Mouse (Mus musculus) CD8-positive naive resting alpha-beta T cell, adult 57 days (primary cell): ENCODE measurements around the gene Cops8. TPM values are rescaled to one million over a fixed set of nuclear protein-coding genes. Genes with fewer than 3 reads are reported as not detected.

Experiments
- total RNA-seq: library from RNA; stranded (reverse); gene quantifications from one replicate; pipeline ENCODE4 v1.2.4, GENCODE M21; 2023

Cops8 gene
- total RNA-seq = 138 TPM

DNA sequence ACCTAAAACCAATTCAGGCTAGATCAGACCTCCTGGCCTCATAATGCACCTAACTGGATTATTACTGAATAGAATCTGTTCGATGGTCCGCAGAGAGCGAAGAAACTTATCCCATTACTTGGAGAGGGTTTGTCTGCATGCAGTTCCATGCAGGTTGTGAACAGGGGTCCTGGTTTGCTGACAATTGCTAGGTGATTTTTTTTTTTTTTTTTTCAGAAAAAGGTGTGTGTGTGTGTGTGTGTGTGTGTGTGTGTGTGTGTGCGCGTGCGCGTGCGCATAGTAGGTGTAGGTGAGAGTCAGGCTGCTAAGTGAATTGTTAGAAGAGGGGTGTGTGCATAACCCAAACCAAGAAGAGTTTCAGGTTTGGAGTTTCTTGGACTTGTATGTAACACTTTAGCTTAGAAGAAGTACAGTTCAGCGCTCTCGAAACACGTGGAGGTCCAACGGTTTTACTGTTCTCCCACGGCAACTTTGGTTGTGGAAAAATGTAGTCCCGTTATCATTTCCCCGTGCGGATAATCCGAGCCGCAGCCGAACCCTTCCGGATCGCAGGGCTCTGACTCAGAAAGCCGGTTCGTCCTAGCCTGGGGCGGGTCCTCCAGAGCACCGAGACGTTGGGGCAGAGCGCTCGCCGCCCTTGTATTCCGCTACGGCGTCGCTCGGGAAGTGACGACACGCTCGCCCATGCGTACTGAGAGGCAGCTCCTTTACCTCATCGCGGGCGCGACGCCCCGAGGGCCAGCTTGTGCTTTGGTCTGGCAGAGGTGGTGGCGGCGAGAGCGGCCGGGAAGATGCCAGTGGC lies at the start of gene Cops8:
Gene Cops8, plus strand, starts transcription at position 223 of the 802 bp plus-strand sequence.

Other genes with a start within 250 kb of the Cops8 start
- not detected for gene Col6a3, start 241.0 kb downstream of the Cops8 start, total RNA-seq